Mouse (Mus musculus): Measurements from ENCODE around the gene Rap1gap2.

- TF ChIP-seq GATA1 (IDR thresholded peaks at IDR 0.05; ENCODE audit: borderline replicate concordance, low read length) (no peak), FLI1 (IDR thresholded peaks at IDR 0.05; ENCODE audit: low read length) (no peak)
Measured at GRCm38 (mm10) chr11:74537352-74537751, 73.4 kb downstream of the Rap1gap2 start.
